Mouse (Mus musculus): ENCODE measurements around the gene Fam172a.

Fam172a gene

GRCm38 (mm10) chr13:77977121-77977520 lies 275.3 kb downstream of the Fam172a start:
- DNase-seq = no peak

- peak; percentile 73 for DNase-seq
Measured at GRCm38 (mm10) chr13:77982105-77982851, 280.4 kb downstream of the Fam172a start.

GRCm38 (mm10) chr13:77982852-77983202 lies 281.0 kb downstream of the Fam172a start:
- DNase-seq = no peak

GRCm38 (mm10) chr13:77991189-77991886 lies 289.5 kb downstream of the Fam172a start:
- no peak for DNase-seq

GRCm38 (mm10) chr13:78004649-78005048 lies 302.8 kb downstream of the Fam172a start:
- no peak for DNase-seq

GRCm38 (mm10) chr13:78005344-78005743 lies 303.5 kb downstream of the Fam172a start:
- no peak for DNase-seq

- no peak for DNase-seq
Measured at GRCm38 (mm10) chr13:78010176-78010575, 308.3 kb downstream of the Fam172a start.

- DNase-seq = peak; percentile 23
Measured at GRCm38 (mm10) chr13:78024683-78025294, 323.0 kb downstream of the Fam172a start, which contains the start of gene Pou5f2. Gene Pou5f2, plus strand, starts transcription at chr13:78024902.

- DNase-seq = no peak
Measured at GRCm38 (mm10) chr13:78032821-78033220, 331.0 kb downstream of the Fam172a start.

GRCm38 (mm10) chr13:78037203-78037602 lies 335.4 kb downstream of the Fam172a start:
- no peak for DNase-seq

- peak; percentile 9 for DNase-seq
Measured at GRCm38 (mm10) chr13:78043203-78043602, 341.4 kb downstream of the Fam172a start.

GRCm38 (mm10) chr13:78045116-78045515 lies 343.3 kb downstream of the Fam172a start:
- DNase-seq = peak; percentile 34

GRCm38 (mm10) chr13:78087751-78088150 lies 385.9 kb downstream of the Fam172a start:
- no peak for DNase-seq

- DNase-seq = no peak
Measured at GRCm38 (mm10) chr13:78090701-78091100, 388.9 kb downstream of the Fam172a start.

GRCm38 (mm10) chr13:78091949-78092348 lies 390.1 kb downstream of the Fam172a start:
- DNase-seq = no peak

GRCm38 (mm10) chr13:78094352-78094751 lies 392.5 kb downstream of the Fam172a start:
- no peak for DNase-seq

- no peak for DNase-seq
Measured at GRCm38 (mm10) chr13:78095071-78095973, 393.5 kb downstream of the Fam172a start.

GRCm38 (mm10) chr13:78098858-78099445 lies 397.1 kb downstream of the Fam172a start:
- no peak for DNase-seq

GRCm38 (mm10) chr13:78099746-78100530 lies 398.1 kb downstream of the Fam172a start:
- DNase-seq = peak; percentile 73

- peak; percentile 38 for DNase-seq
Measured at GRCm38 (mm10) chr13:78100664-78101063, 398.8 kb downstream of the Fam172a start.

GRCm38 (mm10) chr13:78102337-78102736 lies 400.5 kb downstream of the Fam172a start:
- no peak for DNase-seq

All from retina, postnatal 1 day (tissue).